Comparison of ENCODE assay signal across 12 mouse cellular contexts in the genomic region with DNA sequence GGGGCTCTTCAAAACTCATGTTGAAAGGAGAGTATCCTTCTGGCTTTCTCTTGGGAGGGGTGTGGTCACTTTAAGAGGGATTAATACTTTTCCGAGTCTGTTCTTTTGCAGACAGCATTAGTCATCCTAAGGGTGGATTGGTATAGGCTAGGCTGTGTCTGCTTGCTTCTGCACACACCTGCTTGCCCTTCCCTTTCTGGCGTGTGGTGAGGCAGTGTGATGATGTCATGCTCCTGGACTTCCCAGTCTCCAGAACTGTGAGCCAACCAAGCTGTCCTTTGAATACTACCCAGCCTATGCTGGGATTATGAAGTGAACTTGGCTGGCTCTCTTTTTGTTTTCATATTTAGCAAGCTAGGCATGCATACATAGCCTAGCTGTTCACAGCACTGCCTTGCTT. TPM values are rescaled to one million over a fixed set of nuclear protein-coding genes. Genes with fewer than 3 reads are reported as not detected.
A peak's percentile ranks its signal among the peaks of the same experiment; 100 is the strongest.
DNase-seq lines count a peak whose midpoint lies in the region; ATAC-seq and TF ChIP-seq lines count a peak whose summit lies in the region.
"Had no signal": no experiment of that assay in that cellular context is flagged by ENCODE, and none has a peak within 500 bp of the region (broad histone marks: within the 10 kb centered on the region; RNA-seq: fewer than 3 reads in every experiment).

No protein-coding gene starts in this region.

- H3K36me3 ChIP-seq in lung, embryonic 15.5 days = no peaks in the 10 kb centered on the region
- no peaks in the 10 kb centered on the region for H3K36me3 ChIP-seq in stomach, embryonic 15.5 days
- no peaks in the 10 kb centered on the region for H3K36me3 ChIP-seq in kidney, adult 2 months (ENCODE audit: control insufficient read depth, insufficient read depth, low read length)
- H3K36me3 ChIP-seq: heart, embryonic 13.5 days; midbrain, embryonic 13.5 days had no signal

- whole genome bisulfite sequencing in lung, embryonic 15.5 days = 36% methylated on average over 2 of the region's 2 CpGs
- WGBS in bone marrow, adult 2 months = 6% methylated on average over 2 of the region's 2 CpGs
- 19% methylated on average over 2 of the region's 2 CpGs for whole genome bisulfite sequencing in stomach, embryonic 15.5 days
- 58% methylated on average over 2 of the region's 2 CpGs for WGBS in kidney, adult 2 months

- no peaks in the 10 kb centered on the region for H3K9me3 ChIP-seq in lung, embryonic 15.5 days
- H3K9me3 ChIP-seq in stomach, embryonic 15.5 days = no peaks in the 10 kb centered on the region
- H3K9me3 ChIP-seq: heart, embryonic 13.5 days; midbrain, embryonic 13.5 days had no signal

- H3K9ac ChIP-seq in lung, embryonic 15.5 days = no peak overlapping the region
- H3K9ac ChIP-seq in stomach, embryonic 15.5 days = no peak overlapping the region
- H3K9ac ChIP-seq: heart, embryonic 13.5 days; midbrain, embryonic 13.5 days had no signal

- no peak overlapping the region for H3K27ac ChIP-seq in lung, embryonic 15.5 days
- H3K27ac ChIP-seq in bone marrow, adult 2 months (ENCODE audit: control insufficient read depth, insufficient read depth, low read depth, low read length, poor library complexity) = peak overlapping the region; percentile 44; the same call in 1 of the 2 replicates
- H3K27ac ChIP-seq in stomach, embryonic 15.5 days = no peak overlapping the region
- no peak overlapping the region for H3K27ac ChIP-seq in kidney, adult 2 months (ENCODE audit: insufficient read depth, low read depth, low read length)
- H3K27ac ChIP-seq: heart, embryonic 13.5 days; midbrain, embryonic 13.5 days had no signal

- TF ChIP-seq POLR2A in bone marrow, adult 2 months (IDR thresholded peaks at IDR 0.05; ENCODE audit: borderline replicate concordance, control insufficient read depth, low read depth, low read length) = no peak
- TF ChIP-seq POLR2A in kidney, adult 2 months (IDR thresholded peaks at IDR 0.05; ENCODE audit: low read depth, low read length) = no peak

- H3K27me3 ChIP-seq in lung, embryonic 15.5 days = no peaks in the 10 kb centered on the region
- H3K27me3 ChIP-seq in stomach, embryonic 15.5 days (replicated peaks) = no peaks in the 10 kb centered on the region
- H3K27me3 ChIP-seq in kidney, adult 2 months (replicated peaks; ENCODE audit: control insufficient read depth, insufficient read depth, low read length) = no peaks in the 10 kb centered on the region
- H3K27me3 ChIP-seq: heart, embryonic 13.5 days; midbrain, embryonic 13.5 days had no signal

- H3K4me2 ChIP-seq in lung, embryonic 15.5 days = no peak overlapping the region
- no peak overlapping the region for H3K4me2 ChIP-seq in stomach, embryonic 15.5 days
- H3K4me2 ChIP-seq: heart, embryonic 13.5 days; midbrain, embryonic 13.5 days had no signal

- no peak for TF ChIP-seq CTCF in bone marrow, adult 2 months (IDR thresholded peaks at IDR 0.05; ENCODE audit: control insufficient read depth, insufficient read depth, low read length)
- TF ChIP-seq CTCF in kidney, adult 2 months (conservative IDR thresholded peaks at IDR 0.05; ENCODE audit: insufficient read depth, insufficient read length, low read depth, low read length) = no peak

- peaks cover 12% of the 10 kb centered on the region for H3K4me1 ChIP-seq in lung, embryonic 15.5 days
- peaks cover 15% of the 10 kb centered on the region for H3K4me1 ChIP-seq in bone marrow, adult 2 months (ENCODE audit: control insufficient read depth, insufficient read depth, low read length)
- 0 out of 2 replicates have a peak, but pooled peaks cover 6% of the 10 kb centered on the region for H3K4me1 ChIP-seq in stomach, embryonic 15.5 days
- H3K4me1 ChIP-seq in kidney, adult 2 months (ENCODE audit: control insufficient read depth, insufficient read depth, low read length) = no peaks in the 10 kb centered on the region

- H3K4me3 ChIP-seq in lung, embryonic 15.5 days = no peak overlapping the region
- no peak overlapping the region for H3K4me3 ChIP-seq in bone marrow, adult 2 months (replicated peaks; ENCODE audit: control insufficient read depth, low read depth, low read length)
- H3K4me3 ChIP-seq in stomach, embryonic 15.5 days (replicated peaks) = no peak overlapping the region
- H3K4me3 ChIP-seq in kidney, adult 2 months (ENCODE audit: insufficient read depth, low read depth, low read length) = no peak overlapping the region
- H3K4me3 ChIP-seq: heart, embryonic 13.5 days; midbrain, embryonic 13.5 days had no signal

- DNase-seq in heart, adult 11 months = peak; percentile 91
- DNase-seq in heart, adult 8-10 months (ENCODE audit: low spot score) = no peak
- no peak for DNase-seq in lung, adult 18-20 months
- no peak for DNase-seq in gastrocnemius, postnatal 4 days (ENCODE audit: low spot score in 2 of 2)
- no peak for DNase-seq in kidney, adult 2 months
- DNase-seq: adrenal gland, postnatal 36 days; cerebellum, adult 9-10 months had no signal

- 0 out of 2 replicates have a peak, but pooled peaks have one; percentile 40 for ATAC-seq in lung, embryonic 15.5 days (ENCODE audit: borderline replicate concordance, extremely low read depth, low FRiP score, low TSS enrichment)
- ATAC-seq in stomach, embryonic 15.5 days (ENCODE audit: insufficient read depth, low FRiP score, low read depth) = peak; percentile 82
- ATAC-seq: midbrain, embryonic 13.5 days had no signal

RNA-seq across cellular contexts. Expression of gene Map4k4, which starts 5.6 kb away (rescaled TPM):
- 100 to 1,000 TPM in 3 of 4 experiments, 10 to 100 TPM in 1; 98.5 to 135 (median 109) TPM for total RNA-seq in heart, adult 8-10 months (2022)
- polyA plus RNA-seq in lung, embryonic 15.5 days (2015; fragmentation: Nextera tagmentation; extraction: Ambion mirVana) = 30.9 and 39.5 TPM in 2 replicates
- 51.3 and 69.2 TPM in 2 replicates for polyA plus RNA-seq in bone marrow, adult 2 months (2011; ENCODE audit: insufficient read depth, insufficient read length, low replicate concordance, missing spikeins)
- polyA plus RNA-seq in stomach, embryonic 15.5 days (2015; fragmentation: Nextera tagmentation; extraction: Ambion mirVana) = 30.7 and 31.9 TPM in 2 replicates
- total RNA-seq in gastrocnemius, postnatal 4 days (2021) = 100 to 1,000 TPM; 156 to 168 TPM
- polyA plus RNA-seq in kidney, adult 2 months (2012; rRNA removed) = 28.3 and 29.2 TPM in 2 replicates
